Mouse (Mus musculus) heart, embryonic 14.5 days (tissue): Measurements from ENCODE around the gene 1700029F12Rik. TPM values are rescaled to one million over a fixed set of nuclear protein-coding genes. Genes with fewer than 3 reads are reported as not detected.
"Not testable (repeated sequence)": the region's sequence is repeated elsewhere in the genome, so short reads cannot be mapped to it uniquely, and the experiment has no call there.

Source experiments
- ATAC-seq: fragments of 200-750 bp; cut with Nextera tagmentation; 2 replicates; pipeline ENCODE4 v1.8.0; 2017; ENCODE audit warnings: low read depth, moderate TSS enrichment; ENCODE audit not compliant: insufficient number of reproducible peaks, insufficient read depth, low FRiP score
- H3K27ac ChIP-seq, 2 experiments: fragments of 200-500 bp in 1 of 2; fragments of 300-500 bp in 1 of 2; sonication (generic) in 1 of 2; replicated peaks in 1 of 2; 2 replicates each; pipeline ENCODE4 v1.5.1; 2012 to 2014; ENCODE audit warnings: low read depth in 2 of 2, low read length in 2 of 2, control low read depth in 1 of 2, mild to moderate bottlenecking in 1 of 2, mixed read lengths in 1 of 2; ENCODE audit not compliant: control insufficient read depth in 1 of 2, insufficient read depth in 1 of 2
- H3K27me3 ChIP-seq: fragments of 300-500 bp; sonication (generic); 2 replicates; pipeline ENCODE4 v1.6.1; 2014; ENCODE audit warnings: mild to moderate bottlenecking, low read length, control low read depth; ENCODE audit not compliant: control insufficient read depth, insufficient read depth
- H3K36me3 ChIP-seq: fragments of 300-500 bp; sonication (generic); 2 replicates; pipeline ENCODE4 v1.6.1; 2014; ENCODE audit warnings: mild to moderate bottlenecking, control low read depth, low read length, mixed read lengths; ENCODE audit not compliant: control insufficient read depth, insufficient read depth
- H3K4me1 ChIP-seq, 2 experiments: fragments of 200-500 bp in 1 of 2; fragments of 300-500 bp in 1 of 2; sonication (generic) in 1 of 2; 2 replicates each; pipeline ENCODE4 v1.6.1; 2012 to 2014; ENCODE audit warnings: low read length in 2 of 2, control low read depth in 1 of 2, mixed read lengths in 1 of 2; ENCODE audit not compliant: control insufficient read depth in 2 of 2, insufficient read depth in 2 of 2
- H3K4me2 ChIP-seq: fragments of 300-500 bp; sonication (generic); 2 replicates; pipeline ENCODE4 v1.6.1; 2014; ENCODE audit warnings: mild to moderate bottlenecking, low read length
- H3K4me3 ChIP-seq, 2 experiments: fragments of 200-500 bp in 1 of 2; fragments of 300-500 bp in 1 of 2; sonication (generic) in 1 of 2; 2 replicates each; pipeline ENCODE4 v1.5.1; 2012 to 2014; ENCODE audit warnings: low read length in 2 of 2, mild to moderate bottlenecking in 2 of 2, control low read depth in 1 of 2, low read depth in 1 of 2, moderate library complexity in 1 of 2; ENCODE audit not compliant: control insufficient read depth in 1 of 2, insufficient read depth in 1 of 2
- H3K9ac ChIP-seq: fragments of 300-500 bp; sonication (generic); 2 replicates; pipeline ENCODE4 v1.6.1; 2014; ENCODE audit warnings: mild to moderate bottlenecking, low read length
- H3K9me3 ChIP-seq: fragments of 300-500 bp; sonication (generic); 2 replicates; pipeline ENCODE4 v1.6.1; 2016; ENCODE audit warnings: low read length, control low read depth; ENCODE audit not compliant: control insufficient read depth
- WGBS: fragments of 180-500 bp; shearing (Covaris S2); extraction: QIAGEN DNeasy Blood & Tissue Kit; methylation state at CpG from one replicate; pipeline ENCODE4 v1.1.7; 2014; 5-methylcytosine and 5-hydroxymethylcytosine counted together
- polyA plus RNA-seq: library from polyadenylated mRNA; unstranded; fragments of >200 nt; fragmentation: Nextera tagmentation; extraction: Ambion mirVana; gene quantifications from 2 replicates; pipeline ENCODE4 v1.2.1, GENCODE M21; 2014

1700029F12Rik gene
- polyA plus RNA-seq, 1 experiment from 2014 or later, result not detected

DNA sequence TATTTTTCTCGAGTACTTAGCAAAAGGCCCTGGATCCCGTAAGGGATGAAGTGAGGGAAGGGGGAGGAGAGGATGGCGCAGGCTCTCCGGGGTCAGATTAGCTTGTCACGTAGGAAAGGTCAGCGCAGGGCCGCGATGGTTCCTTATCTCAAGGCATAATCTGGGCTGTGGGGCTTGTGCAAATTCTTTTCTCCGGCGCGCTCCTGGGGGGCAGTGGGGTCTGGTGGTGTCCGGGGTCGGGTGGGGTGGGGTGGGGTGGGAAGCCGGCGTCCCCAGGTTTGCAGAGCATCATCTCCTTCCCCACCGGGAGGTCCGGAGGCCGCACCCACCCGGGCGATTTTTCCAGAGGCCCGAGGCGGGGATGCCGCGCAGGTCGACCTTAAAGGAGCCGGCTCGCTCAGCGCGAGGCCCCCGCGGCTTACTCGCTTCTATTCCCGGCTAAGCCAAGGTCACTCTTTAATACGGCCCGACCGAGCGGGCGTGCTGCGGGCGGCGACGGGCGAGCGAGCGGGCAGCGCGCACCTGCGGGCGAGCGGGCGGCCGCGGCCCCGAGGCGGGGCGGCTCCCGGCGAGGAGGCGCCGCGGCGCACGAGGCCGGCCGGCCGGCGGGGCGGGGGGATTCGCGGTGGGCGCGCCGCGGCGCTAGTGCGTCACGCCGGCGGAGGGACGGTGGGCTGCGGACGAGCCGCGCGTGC is 36.9 kb upstream of the 1700029F12Rik start:
- WGBS, result 1% methylated on average over 56 of the region's 85 CpGs
- Histone ChIP-seq H3K9me3 (no peaks in the 10 kb centered on the region), H3K27ac (peak overlapping the region; percentile 58 to 75; a peak in 3 of 4 replicates)

DNA sequence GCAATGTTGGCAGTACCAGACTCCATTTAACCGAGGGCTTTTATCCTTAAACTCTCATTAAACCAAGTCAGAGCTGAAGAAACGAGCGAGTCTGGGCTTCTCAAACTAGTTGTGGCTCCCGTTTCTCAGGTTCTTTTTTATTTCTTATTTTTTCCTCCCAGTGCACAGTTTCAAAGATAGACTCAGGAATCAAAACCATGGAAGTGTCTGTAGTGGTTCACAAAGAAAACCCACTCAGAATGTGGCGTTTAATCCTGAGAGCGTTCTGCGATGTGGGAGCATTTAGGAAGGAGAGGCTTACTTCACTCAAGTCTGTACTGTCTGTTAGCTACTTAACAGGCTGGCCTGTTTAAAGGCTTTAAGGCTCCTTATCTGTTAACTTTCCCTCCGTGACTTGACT is 34.0 kb upstream of the 1700029F12Rik start:
- Histone ChIP-seq H3K36me3 (no peaks in the 10 kb centered on the region), H3K27ac (no peak overlapping the region), H3K27me3 (peaks cover 4% of the 10 kb centered on the region; the same call in 1 of the 2 replicates), H3K4me3 (no peak overlapping the region), H3K9ac (no peak overlapping the region), H3K4me2 (no peak overlapping the region), H3K4me1 (peaks cover 3 to 4% of the 10 kb centered on the region in 2 experiments; a peak in 2 of 4 replicates), H3K9me3 (no peaks in the 10 kb centered on the region)
- 52% methylated on average over 8 of the region's 8 CpGs for WGBS
- ATAC-seq, result no peak

More for the DNA sequence above, 36.9 kb upstream of the 1700029F12Rik start:
- peak; percentile 31; the same call in 1 of the 2 replicates for ATAC-seq
- H3K4me2 ChIP-seq, result peak overlapping the region; percentile 86
- peak overlapping the region; percentile 85 for H3K9ac ChIP-seq
- peak overlapping the region; percentile 61 to 82 for H3K4me3 ChIP-seq
- H3K27me3 ChIP-seq, result peaks cover 4% of the 10 kb centered on the region; the same call in 1 of the 2 replicates
- H3K36me3 ChIP-seq, result no peaks in the 10 kb centered on the region
- peaks cover 0 to 4% of the 10 kb centered on the region in 2 experiments; a peak in 1 of 4 replicates for H3K4me1 ChIP-seq

GRCm38 (mm10) chr13:97067691-97068090 is 33.5 kb upstream of the 1700029F12Rik start:
- H3K4me1 ChIP-seq, result peaks cover 3 to 4% of the 10 kb centered on the region in 2 experiments; a peak in 2 of 4 replicates
- H3K4me3 ChIP-seq, result no peak overlapping the region
- H3K36me3 ChIP-seq, result no peaks in the 10 kb centered on the region
- H3K4me2 ChIP-seq, result no peak overlapping the region
- 18% methylated on average over 6 of the region's 6 CpGs for WGBS
- no peak overlapping the region for H3K27ac ChIP-seq
- no peak for ATAC-seq
- no peak overlapping the region for H3K9ac ChIP-seq
- peaks cover 4% of the 10 kb centered on the region; the same call in 1 of the 2 replicates for H3K27me3 ChIP-seq
- H3K9me3 ChIP-seq, result no peaks in the 10 kb centered on the region

GRCm38 (mm10) chr13:97066649-97067550 is 32.7 kb upstream of the 1700029F12Rik start, which contains the start of gene Fam169a:
Fam169a (plus strand) TSS chr13:97067286.
- Histone ChIP-seq H3K27ac (no peak within 1 kb of the TSS), H3K4me2 (no peak within 1 kb of the TSS), H3K4me1 (peaks cover 0 to 3% of the 10 kb centered on the region in 2 experiments; a peak in 1 of 4 replicates), H3K4me3 (no peak within 1 kb of the TSS), H3K9ac (no peak within 1 kb of the TSS), H3K36me3 (no peaks in the 10 kb centered on the region), H3K9me3 (no peaks in the 10 kb centered on the region), H3K27me3 (peaks cover 4% of the 10 kb centered on the region; the same call in 1 of the 2 replicates)
- ATAC-seq, result no peak
- 64% methylated on average over 15 of the region's 15 CpGs for WGBS

- not testable (repeated sequence) for H3K4me1 ChIP-seq, H3K9ac ChIP-seq, H3K36me3 ChIP-seq, H3K27me3 ChIP-seq, H3K4me3 ChIP-seq, H3K4me2 ChIP-seq, H3K27ac ChIP-seq, ATAC-seq, H3K9me3 ChIP-seq
- 35% methylated on average over 18 of the region's 18 CpGs for WGBS
These were observed 30.9 kb upstream of the 1700029F12Rik start for GRCm38 (mm10) chr13:97064844-97065621.

GRCm38 (mm10) chr13:97064413-97064812 is 30.3 kb upstream of the 1700029F12Rik start:
- no peaks in the 10 kb centered on the region for H3K36me3 ChIP-seq
- H3K4me3 ChIP-seq, result no peak overlapping the region
- H3K27ac ChIP-seq, result no peak overlapping the region
- peaks cover 0 to 3% of the 10 kb centered on the region in 2 experiments; a peak in 1 of 4 replicates for H3K4me1 ChIP-seq
- no peak overlapping the region for H3K9ac ChIP-seq
- no peaks in the 10 kb centered on the region for H3K27me3 ChIP-seq
- 50% methylated on average over 3 of the region's 3 CpGs for WGBS
- no peaks in the 10 kb centered on the region for H3K9me3 ChIP-seq
- H3K4me2 ChIP-seq, result no peak overlapping the region
- ATAC-seq, result no peak

DNA sequence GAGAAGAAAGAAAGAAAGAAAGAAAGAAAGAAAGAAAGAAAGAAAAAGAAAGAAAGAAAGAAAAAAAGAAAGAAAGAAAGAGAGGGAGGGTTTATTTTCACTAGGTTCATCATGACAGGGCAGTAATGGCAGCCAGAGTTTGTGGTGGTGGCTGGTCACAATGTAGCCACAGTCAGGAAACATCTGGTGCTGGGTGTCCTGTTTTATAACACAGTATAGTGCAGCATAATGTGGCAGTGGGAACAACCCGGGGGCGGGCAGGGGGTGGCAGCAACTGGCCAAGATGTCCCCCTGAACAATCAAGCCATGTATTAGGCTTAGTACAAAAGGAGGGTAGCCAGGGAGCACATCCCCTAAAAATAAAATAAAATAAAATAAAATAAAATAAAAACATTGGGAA is 29.3 kb upstream of the 1700029F12Rik start:
- no peaks in the 10 kb centered on the region for H3K27me3 ChIP-seq
- no peaks in the 10 kb centered on the region for H3K9me3 ChIP-seq
- no peak overlapping the region for H3K4me2 ChIP-seq
- no peaks in the 10 kb centered on the region for H3K36me3 ChIP-seq
- no peak overlapping the region for H3K9ac ChIP-seq
- ATAC-seq, result no peak
- no peak overlapping the region for H3K27ac ChIP-seq
- peaks cover 0 to 3% of the 10 kb centered on the region in 2 experiments; a peak in 1 of 4 replicates for H3K4me1 ChIP-seq
- no peak overlapping the region for H3K4me3 ChIP-seq
- 71% methylated on average over 2 of the region's 2 CpGs for WGBS
